Mouse (Mus musculus) lung, adult 2 months (tissue): ENCODE measurements around the gene Fxyd3.

Experiments used
- CTCF ChIP-seq: fragments of 200-500 bp; IDR thresholded peaks from 2 replicates; pipeline ENCODE4 v1.5.1; 2011; ENCODE audit warnings: mild to moderate bottlenecking, low read length, control low read depth; ENCODE audit not compliant: insufficient read depth
- POLR2A ChIP-seq: fragments of 200-500 bp; IDR thresholded peaks from 2 replicates; pipeline ENCODE4 v1.6.1; 2011; ENCODE audit warnings: low read depth, mild to moderate bottlenecking, control low read depth, low read length, borderline replicate concordance; ENCODE audit errors: extremely low read depth

GRCm38 (mm10) chr7:31087262-31087661 lies 10.8 kb upstream of the Fxyd3 start:
- TF ChIP-seq CTCF (no peak), POLR2A (no peak)
